Mouse (Mus musculus) urinary bladder, adult 2 months (tissue): ENCODE data around the gene Npr2. TPM values are rescaled to one million over a fixed set of nuclear protein-coding genes. Genes with fewer than 3 reads are reported as not detected.

ENCODE experiments used
- DNase-seq: peaks from one replicate; pipeline ENCODE4 v3.0.0; 2022; ENCODE audit warnings: low spot score
- polyA plus RNA-seq: library from polyadenylated mRNA; depleted of rRNA; stranded (reverse); fragments of >200 nt; gene quantifications from 2 replicates; pipeline ENCODE4 v1.2.3, GENCODE M21; 2012; rRNA removed

Gene Npr2
- polyA plus RNA-seq, 1 experiment, result 54.7 TPM

- DNase-seq, result peak; percentile 76
Measured at GRCm38 (mm10) chr4:43672070-43672469, 40.3 kb downstream of the Npr2 start.

DNA sequence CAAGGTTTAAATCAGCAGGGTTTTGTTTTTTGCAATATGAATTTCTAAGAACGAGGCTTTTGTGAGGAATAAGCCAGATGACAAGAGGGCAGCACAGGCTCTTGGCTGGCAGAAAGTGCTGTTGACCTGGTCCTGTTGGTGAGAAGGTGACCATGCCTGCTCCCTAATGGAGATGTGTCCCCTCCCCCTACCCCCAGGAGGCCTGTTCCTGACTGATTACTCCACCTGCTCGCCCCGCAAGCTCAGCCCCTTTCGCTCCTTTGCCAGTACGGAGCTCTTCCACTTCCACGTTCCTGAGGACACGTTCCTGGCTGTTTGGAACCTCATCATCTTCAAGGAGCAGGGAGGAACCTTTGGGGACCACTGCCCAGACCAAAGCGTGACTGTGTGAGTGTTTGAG, 42.0 kb downstream of the Npr2 start:
- DNase-seq, result no peak

DNA sequence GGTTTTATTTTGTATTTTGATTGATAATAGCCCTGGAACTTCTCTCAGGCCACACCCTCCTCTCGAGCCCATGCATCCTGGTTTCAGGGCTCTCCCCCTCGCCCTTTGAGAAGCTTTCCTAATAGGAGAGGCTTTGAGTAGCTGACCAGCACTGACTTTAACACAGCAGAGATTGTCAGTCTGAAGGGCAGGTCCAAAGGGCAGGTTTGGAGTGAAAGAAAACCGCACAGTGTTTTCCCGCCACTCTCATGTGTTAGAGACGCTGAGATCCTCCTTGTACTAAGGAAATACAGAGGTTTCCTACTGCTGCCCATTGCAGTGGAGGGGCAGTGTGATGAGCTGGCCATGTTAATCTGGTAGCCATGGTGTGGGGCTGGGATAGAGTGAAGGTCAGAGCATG, 43.2 kb downstream of the Npr2 start:
- DNase-seq, result no peak

- no peak for DNase-seq
Measured at GRCm38 (mm10) chr4:43675608-43676007, 43.9 kb downstream of the Npr2 start.

- no peak for DNase-seq
Measured at GRCm38 (mm10) chr4:43678541-43678940, 46.8 kb downstream of the Npr2 start.

GRCm38 (mm10) chr4:43679416-43680043, 47.8 kb downstream of the Npr2 start:
- DNase-seq, result no peak

- no peak for DNase-seq
Measured at GRCm38 (mm10) chr4:43690021-43690420, 58.3 kb downstream of the Npr2 start.

- no peak for DNase-seq
Measured at GRCm38 (mm10) chr4:43691026-43691425, 59.3 kb downstream of the Npr2 start.

- DNase-seq, result no peak
Measured at GRCm38 (mm10) chr4:43693806-43694241, 62.1 kb downstream of the Npr2 start.

- no peak for DNase-seq
Measured at GRCm38 (mm10) chr4:43694439-43695248, 62.9 kb downstream of the Npr2 start.

- DNase-seq, result no peak
Measured at GRCm38 (mm10) chr4:43695249-43695671, 63.5 kb downstream of the Npr2 start.

- DNase-seq, result no peak
Measured at GRCm38 (mm10) chr4:43696561-43696960, 64.8 kb downstream of the Npr2 start.

- DNase-seq, result no peak
Measured at GRCm38 (mm10) chr4:43700707-43701106, 69.0 kb downstream of the Npr2 start, which contains the start of gene Olfr70. Gene Olfr70, minus strand, starts transcription at chr4:43700807.

Other genes with a start within 250 kb of the Npr2 start
- 22.3 and 43.1 TPM in 2 replicates for gene Rusc2, start 250.0 kb upstream of the Npr2 start, polyA plus RNA-seq
- gene Fam166b, start 202.8 kb upstream of the Npr2 start, polyA plus RNA-seq, result 0.55 and 0.59 TPM in 2 replicates
- gene Tesk1, start 190.0 kb upstream of the Npr2 start, polyA plus RNA-seq, result 25.8 and 34.2 TPM in 2 replicates
- gene Cd72, start 177.3 kb upstream of the Npr2 start, polyA plus RNA-seq, result 2.4 and 4.6 TPM in 2 replicates
- gene Sit1, start 148.2 kb upstream of the Npr2 start, polyA plus RNA-seq, result 0.22 and 0.41 TPM in 2 replicates
- gene Ccdc107, start 139.0 kb upstream of the Npr2 start, polyA plus RNA-seq, result 272 and 290 TPM in 2 replicates
- 14.7 and 26.0 TPM in 2 replicates for gene Arhgef39, start 132.2 kb upstream of the Npr2 start, polyA plus RNA-seq
- gene Car9, start 125.0 kb upstream of the Npr2 start, polyA plus RNA-seq, result 1.3 and 1.9 TPM in 2 replicates
- gene Tpm2, start 108.2 kb upstream of the Npr2 start, polyA plus RNA-seq, result 3,808 and 5,340 TPM in 2 replicates
- 57.7 and 77.0 TPM in 2 replicates for gene Creb3, start 69.6 kb upstream of the Npr2 start, polyA plus RNA-seq
- 124 and 153 TPM in 2 replicates for gene Tln1, start 69.2 kb upstream of the Npr2 start, polyA plus RNA-seq
- gene Rgp1, start 53.2 kb upstream of the Npr2 start, polyA plus RNA-seq, result 34.9 and 35.1 TPM in 2 replicates
- 15.1 and 16.8 TPM in 2 replicates for gene Gba2, start 53.1 kb upstream of the Npr2 start, polyA plus RNA-seq
- 0.44 TPM in 1 of 2 replicates, not detected in the other for gene Msmp, start 47.4 kb upstream of the Npr2 start, polyA plus RNA-seq
- gene Spag8, start 21.7 kb downstream of the Npr2 start, polyA plus RNA-seq, result 1.0 and 1.3 TPM in 2 replicates
- 107 and 112 TPM in 2 replicates for gene Hint2, start 24.5 kb downstream of the Npr2 start, polyA plus RNA-seq
- 8.3 and 12.6 TPM in 2 replicates for gene Tmem8b, start 37.0 kb downstream of the Npr2 start, polyA plus RNA-seq
- gene Fam221b, start 37.2 kb downstream of the Npr2 start, polyA plus RNA-seq, result 0.41 and 0.51 TPM in 2 replicates
- not detected in 2 replicates for gene Olfr70, start 68.9 kb downstream of the Npr2 start, polyA plus RNA-seq
- not detected in 2 replicates for gene Olfr71, start 78.3 kb downstream of the Npr2 start, polyA plus RNA-seq
- 5.2 and 7.8 TPM in 2 replicates for gene Hrct1, start 95.3 kb downstream of the Npr2 start, polyA plus RNA-seq
- 1.2 and 1.6 TPM in 2 replicates for gene Spaar, start 98.1 kb downstream of the Npr2 start, polyA plus RNA-seq
- gene Olfr159, start 139.1 kb downstream of the Npr2 start, polyA plus RNA-seq, result not detected in 2 replicates
- not detected in 2 replicates for gene Olfr156, start 192.0 kb downstream of the Npr2 start, polyA plus RNA-seq
- gene Olfr157, start 208.3 kb downstream of the Npr2 start, polyA plus RNA-seq, result not detected in 2 replicates
- not detected in 2 replicates for gene Olfr155, start 219.6 kb downstream of the Npr2 start, polyA plus RNA-seq
- 25.8 and 26.0 TPM in 2 replicates for gene Reck, start 243.6 kb downstream of the Npr2 start, polyA plus RNA-seq